Mouse (Mus musculus) E14TG2a.4 (cell line): ENCODE data around the gene Gm28372.

Experiments used
- H3K27me3 ChIP-seq: 2 replicates; pipeline ENCODE4 v1.6.1; 2014; ENCODE audit warnings: low read length, control low read depth; ENCODE audit not compliant: insufficient read depth
- H3K36me3 ChIP-seq: 2 replicates; pipeline ENCODE4 v1.6.1; 2014; ENCODE audit warnings: low read length, control low read depth; ENCODE audit not compliant: insufficient read depth
- H3K4me1 ChIP-seq: replicated peaks from 2 replicates; pipeline ENCODE4 v1.6.1; 2014; ENCODE audit warnings: low read depth, low read length, control low read depth
- H3K4me3 ChIP-seq: replicated peaks from 2 replicates; pipeline ENCODE4 v1.5.1; 2014; ENCODE audit warnings: mild to moderate bottlenecking, low read length
- H3K9me3 ChIP-seq: 2 replicates; pipeline ENCODE4 v1.6.1; 2014; ENCODE audit warnings: low read length, control low read depth
- CTCF ChIP-seq: conservative IDR thresholded peaks from 2 replicates; pipeline ENCODE4 v1.5.1; 2014; ENCODE audit warnings: low read length
- NANOG ChIP-seq: IDR thresholded peaks from 2 replicates; pipeline ENCODE4 v1.6.1; 2014; ENCODE audit warnings: borderline replicate concordance, low read length, mixed read lengths
- POU5F1 ChIP-seq: IDR thresholded peaks from 2 replicates; pipeline ENCODE4 v1.6.1; 2014; ENCODE audit warnings: low read length, borderline replicate concordance

The Gm28372 gene

GRCm38 (mm10) chr2:130452266-130452665 is 47.2 kb downstream of the Gm28372 start:
- Histone ChIP-seq H3K9me3 (no peaks in the 10 kb centered on the region), H3K4me3 (no peak overlapping the region), H3K4me1 (peaks cover 17% of the 10 kb centered on the region), H3K27me3 (peaks cover 37% of the 10 kb centered on the region), H3K36me3 (no peaks in the 10 kb centered on the region)
- no peak for TF ChIP-seq POU5F1
- no peak for TF ChIP-seq CTCF
- no peak for TF ChIP-seq NANOG

- no peaks in the 10 kb centered on the region for H3K9me3 ChIP-seq
- H3K4me1 ChIP-seq, result peaks cover 17% of the 10 kb centered on the region
- H3K36me3 ChIP-seq, result no peaks in the 10 kb centered on the region
- H3K4me3 ChIP-seq, result no peak overlapping the region
- H3K27me3 ChIP-seq, result peaks cover 31% of the 10 kb centered on the region
- TF ChIP-seq POU5F1, result no peak
- TF ChIP-seq CTCF, result no peak
- no peak for TF ChIP-seq NANOG
These were observed 48.4 kb downstream of the Gm28372 start for GRCm38 (mm10) chr2:130453421-130453820.

DNA sequence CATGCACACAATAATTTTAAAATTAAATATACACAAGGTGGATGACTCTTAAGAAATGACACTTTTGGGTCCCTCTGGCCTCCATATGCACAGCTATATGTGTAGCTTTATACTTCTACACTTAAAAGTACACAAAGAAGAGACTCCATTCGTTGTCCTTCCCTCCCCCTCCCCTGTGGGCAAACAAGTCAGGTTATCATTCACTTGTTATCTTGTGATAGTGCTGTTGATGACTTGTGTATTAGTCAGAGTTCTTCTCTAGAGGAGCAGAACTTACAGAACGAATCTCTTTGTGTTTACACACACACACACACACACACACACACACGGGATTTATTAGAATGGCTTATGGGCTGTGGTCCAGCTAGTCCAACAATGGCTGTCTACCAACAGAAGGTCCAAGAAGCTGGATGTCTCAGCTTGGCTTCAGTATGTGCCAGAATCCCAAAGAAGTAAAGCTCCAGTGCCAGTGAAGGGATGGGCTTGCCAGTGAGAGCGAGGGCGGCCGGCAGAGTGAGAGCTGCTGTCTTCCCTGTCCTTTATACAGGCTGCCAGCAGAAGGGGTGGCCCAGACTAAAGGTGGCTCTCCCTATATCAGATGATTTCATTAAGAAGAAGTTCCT is 49.8 kb downstream of the Gm28372 start:
- Histone ChIP-seq H3K27me3 (peaks cover 19% of the 10 kb centered on the region), H3K36me3 (no peaks in the 10 kb centered on the region), H3K4me1 (peaks cover 9% of the 10 kb centered on the region; the same call in 1 of the 2 replicates), H3K9me3 (no peaks in the 10 kb centered on the region), H3K4me3 (no peak overlapping the region)
- TF ChIP-seq CTCF, result no peak
- no peak for TF ChIP-seq NANOG
- no peak for TF ChIP-seq POU5F1
